Mouse (Mus musculus): ENCODE data around the gene Ube2f. TPM values are rescaled to one million over a fixed set of nuclear protein-coding genes. Genes with fewer than 3 reads are reported as not detected.
A peak's percentile ranks its signal among the peaks of the same experiment; 100 is the strongest.

The Ube2f gene
- total RNA-seq (2021) = 10 to 100 TPM; 44.5 to 48.4 TPM

DNA sequence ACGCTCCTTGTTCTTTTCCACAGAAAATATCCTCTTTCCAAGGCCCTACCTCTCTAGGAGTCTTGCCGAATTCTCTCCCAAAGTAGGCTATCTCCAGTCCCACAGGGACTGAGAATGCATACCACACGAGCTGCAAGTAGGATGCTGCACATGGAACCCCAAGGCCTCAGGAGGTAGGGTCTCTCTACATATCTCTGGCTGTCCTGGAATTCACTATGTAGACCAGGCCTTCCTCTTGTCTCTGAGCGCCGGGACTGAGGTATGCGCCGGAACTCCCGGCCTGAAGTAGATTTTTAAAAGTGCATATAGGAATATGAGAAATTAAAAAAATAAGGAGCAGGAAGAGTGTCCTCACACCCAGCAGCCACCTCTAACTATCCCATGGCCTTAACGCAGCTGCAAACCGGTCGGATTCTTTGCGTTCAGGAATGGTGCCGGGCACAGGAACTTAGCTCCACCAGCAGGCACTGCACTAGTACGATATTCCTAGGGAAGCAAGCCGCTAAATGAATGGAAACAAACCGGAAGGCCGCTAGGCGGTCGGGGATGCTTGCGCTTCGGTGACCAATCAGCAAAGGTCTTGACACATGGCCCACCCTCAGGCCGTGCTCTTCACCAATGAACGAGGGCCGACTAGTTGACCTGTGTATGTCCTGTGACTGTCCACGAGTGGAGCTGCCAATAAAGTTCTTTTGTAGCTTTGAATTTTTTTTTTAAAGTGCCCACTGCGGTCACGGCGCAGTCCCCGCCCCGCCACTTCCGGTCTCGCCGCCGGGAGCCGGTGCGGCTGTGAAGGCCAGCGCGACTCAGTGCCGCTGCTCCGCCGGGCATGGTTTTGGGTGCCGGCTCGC lies at the start of gene Ube2f:
Gene Ube2f (plus strand): TSS at position 741 of the 851 bp plus-strand sequence.
- peak; percentile 95 for DNase-seq
- intact Hi-C loops (cut with DNase I) = loop anchor here (10.0 kb wide), 1 partner anchor 275 kb away; no protein-coding TSS in a partner anchor

GRCm38 (mm10) chr1:91201122-91201521 lies 49.0 kb upstream of the Ube2f start:
- intact Hi-C loops (cut with DNase I) = no loop called here
- DNase-seq = no peak

GRCm38 (mm10) chr1:91204221-91204765 lies 45.8 kb upstream of the Ube2f start:
- intact Hi-C loops (cut with DNase I) = no loop called here
- DNase-seq = no peak

DNA sequence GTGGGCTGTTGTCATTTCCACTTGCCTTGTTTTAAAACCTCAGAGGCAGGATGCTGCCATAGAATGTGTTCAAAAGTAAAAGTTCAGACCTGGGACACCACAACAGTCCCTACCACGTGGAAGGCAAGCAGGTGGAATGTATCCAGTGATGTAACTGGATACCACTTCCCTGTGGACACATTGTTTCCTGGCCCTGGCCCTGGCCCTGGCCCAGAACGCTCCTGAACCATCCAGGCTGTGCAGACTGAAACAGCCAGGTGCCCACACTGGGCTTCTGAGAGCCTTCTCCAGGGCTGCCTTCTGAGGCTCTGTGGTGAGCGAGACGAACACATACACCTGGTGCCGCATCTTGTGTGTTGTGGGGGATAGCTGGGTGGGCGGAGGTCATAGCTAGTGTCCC lies 44.5 kb upstream of the Ube2f start:
- intact Hi-C loops (cut with DNase I) = no loop called here
- no peak for DNase-seq

DNA sequence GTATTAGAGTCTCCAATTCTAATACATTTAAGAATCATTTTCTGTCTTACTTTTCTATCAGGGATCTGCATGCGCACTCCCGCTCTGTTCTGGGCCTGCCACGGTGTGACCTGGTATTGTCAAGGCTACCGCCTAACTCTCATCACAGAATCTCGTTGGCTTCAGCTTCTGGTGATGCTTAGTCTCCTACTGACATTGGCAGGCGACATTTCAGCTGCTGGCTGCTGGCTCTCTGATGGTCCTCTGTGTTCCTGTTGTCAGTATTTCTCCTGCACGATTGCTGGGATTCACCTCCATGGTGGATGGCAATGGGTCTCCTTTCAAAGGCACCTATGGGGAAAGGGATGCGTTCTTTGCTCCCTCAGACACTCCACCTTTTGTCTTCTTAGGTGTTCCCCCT lies 43.8 kb upstream of the Ube2f start:
- peak; percentile 15 for DNase-seq

DNA sequence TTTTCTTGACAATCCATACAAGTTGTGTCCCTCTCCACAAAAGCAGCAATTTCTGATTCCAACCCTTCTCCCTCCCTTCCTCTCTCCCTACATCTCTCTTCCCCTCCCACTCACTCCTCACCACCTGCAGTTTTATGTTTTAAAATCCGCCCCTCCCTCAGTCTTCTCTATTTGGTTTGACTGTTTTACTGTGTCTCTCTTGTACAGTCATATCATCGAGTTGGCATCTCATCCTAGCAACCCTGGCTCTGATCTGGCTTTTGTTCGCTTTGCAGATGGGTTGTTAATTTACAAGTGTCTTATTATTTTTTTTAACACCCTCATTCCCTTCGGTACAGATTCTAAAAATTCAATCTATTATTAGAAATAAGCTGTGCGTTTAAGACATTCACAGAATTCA lies 43.2 kb upstream of the Ube2f start:
- DNase-seq = no peak
- intact Hi-C loops (cut with DNase I) = no loop called here

More for the DNA sequence above, 43.8 kb upstream of the Ube2f start:
- intact Hi-C loops (cut with DNase I) = no loop called here

- no peak for DNase-seq
- intact Hi-C loops (cut with DNase I) = no loop called here
These were observed 42.6 kb upstream of the Ube2f start for GRCm38 (mm10) chr1:91207334-91208074.

GRCm38 (mm10) chr1:91209343-91209742 lies 40.8 kb upstream of the Ube2f start:
- intact Hi-C loops (cut with DNase I) = no loop called here
- DNase-seq = peak; percentile 75

- intact Hi-C loops (cut with DNase I) = no loop called here
- DNase-seq = peak; percentile 80
These were observed 40.3 kb upstream of the Ube2f start for GRCm38 (mm10) chr1:91209785-91210184.

GRCm38 (mm10) chr1:91211099-91211498 lies 39.0 kb upstream of the Ube2f start:
- intact Hi-C loops (cut with DNase I) = no loop called here
- peak; percentile 68 for DNase-seq

DNA sequence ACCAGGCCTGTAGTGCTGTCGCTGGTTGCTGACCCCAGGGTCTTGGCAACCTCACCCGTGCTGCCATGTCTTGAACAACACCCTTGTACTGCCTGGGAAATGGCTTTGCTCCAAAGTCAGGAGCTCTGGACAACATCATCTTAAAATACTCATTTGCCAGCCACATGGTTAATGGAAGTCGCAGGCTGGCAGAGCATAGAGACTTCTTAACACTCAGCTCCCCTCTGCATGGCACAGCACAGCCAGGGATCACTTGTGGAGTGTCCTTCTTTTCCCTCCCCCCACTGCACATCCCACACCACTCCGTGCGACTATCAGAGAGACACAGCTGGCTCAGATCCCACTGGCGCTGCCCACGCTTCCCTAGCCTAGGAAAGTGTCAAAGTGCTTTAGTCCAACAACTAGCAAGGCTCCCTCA lies 38.5 kb upstream of the Ube2f start:
- intact Hi-C loops (cut with DNase I) = no loop called here
- peak; percentile 64 for DNase-seq

DNA sequence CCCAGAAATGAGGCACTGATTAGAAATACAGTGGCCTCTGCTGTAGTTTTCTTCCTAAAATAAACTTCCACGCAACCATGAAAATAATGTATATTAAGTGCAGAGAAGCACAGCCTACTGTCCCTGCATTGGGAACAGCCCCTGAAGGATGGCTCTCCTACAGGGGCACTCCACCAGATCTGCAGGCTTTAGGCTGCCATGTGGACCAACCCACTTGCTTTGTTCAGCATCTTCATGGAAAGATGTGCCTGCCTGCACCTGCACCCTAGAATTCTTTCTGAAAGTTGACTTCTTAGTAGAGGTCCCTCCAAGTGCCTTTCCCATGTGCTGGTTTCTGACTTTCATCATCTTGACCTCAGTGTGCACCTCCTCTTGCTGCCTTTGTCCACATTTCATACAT lies 34.8 kb upstream of the Ube2f start:
- DNase-seq = no peak
- intact Hi-C loops (cut with DNase I) = no loop called here

DNA sequence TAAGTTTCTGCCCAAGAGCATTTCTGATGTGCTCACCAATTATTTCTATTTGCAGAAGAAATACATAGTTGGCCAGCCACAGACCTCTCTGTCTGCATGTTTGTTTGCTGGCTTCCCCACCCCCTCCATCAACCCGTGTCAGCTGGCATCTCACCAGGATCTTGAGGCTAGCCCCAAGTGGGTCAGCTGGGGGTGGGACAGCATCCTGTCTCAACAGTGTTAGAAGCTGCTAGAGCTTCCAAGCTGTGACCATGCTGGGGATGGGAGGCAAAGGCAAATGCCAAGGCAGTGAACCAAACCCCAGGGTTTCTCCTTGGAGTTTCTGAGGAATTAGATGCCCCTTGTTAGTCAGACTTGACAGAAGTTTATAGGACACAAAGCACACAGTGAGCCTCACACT lies 34.1 kb upstream of the Ube2f start:
- peak; percentile 63 for DNase-seq
- intact Hi-C loops (cut with DNase I) = no loop called here

DNA sequence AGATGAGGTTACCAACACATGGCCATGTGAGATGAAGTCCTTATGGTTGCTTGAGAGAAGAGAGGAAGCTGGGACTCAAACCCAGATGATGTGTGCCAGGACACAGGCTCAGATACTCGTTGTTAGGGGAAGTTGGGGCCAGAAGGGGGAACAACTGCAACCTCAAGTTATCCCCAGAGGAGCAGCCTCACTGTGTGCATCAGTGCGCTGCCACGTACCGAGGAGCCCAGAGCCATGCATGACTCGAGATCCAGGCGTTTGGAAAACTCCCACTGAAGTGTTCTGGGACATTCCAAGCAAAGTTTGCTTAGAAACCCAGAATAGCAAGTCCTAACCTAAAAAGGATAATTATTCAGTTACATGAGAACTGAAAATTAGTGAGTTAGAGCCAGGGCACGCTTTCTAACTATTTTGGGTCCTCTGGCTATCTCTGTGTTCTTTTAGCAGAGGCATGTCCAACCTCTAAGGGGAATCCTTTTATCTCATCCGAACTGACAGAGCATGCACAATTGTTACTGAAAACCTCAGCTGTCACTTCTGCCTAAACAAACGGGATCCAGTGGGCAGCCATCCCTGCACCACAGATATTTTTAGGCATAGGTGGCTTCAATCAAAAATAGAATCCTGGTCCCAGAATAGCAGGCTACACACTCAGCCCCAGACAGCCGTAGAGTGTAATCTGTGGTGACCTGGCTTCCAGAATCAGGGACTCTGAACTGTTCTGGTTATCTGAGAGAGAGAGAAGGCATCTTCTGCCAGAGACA lies 33.4 kb upstream of the Ube2f start:
- no peak for DNase-seq
- intact Hi-C loops (cut with DNase I) = no loop called here

DNA sequence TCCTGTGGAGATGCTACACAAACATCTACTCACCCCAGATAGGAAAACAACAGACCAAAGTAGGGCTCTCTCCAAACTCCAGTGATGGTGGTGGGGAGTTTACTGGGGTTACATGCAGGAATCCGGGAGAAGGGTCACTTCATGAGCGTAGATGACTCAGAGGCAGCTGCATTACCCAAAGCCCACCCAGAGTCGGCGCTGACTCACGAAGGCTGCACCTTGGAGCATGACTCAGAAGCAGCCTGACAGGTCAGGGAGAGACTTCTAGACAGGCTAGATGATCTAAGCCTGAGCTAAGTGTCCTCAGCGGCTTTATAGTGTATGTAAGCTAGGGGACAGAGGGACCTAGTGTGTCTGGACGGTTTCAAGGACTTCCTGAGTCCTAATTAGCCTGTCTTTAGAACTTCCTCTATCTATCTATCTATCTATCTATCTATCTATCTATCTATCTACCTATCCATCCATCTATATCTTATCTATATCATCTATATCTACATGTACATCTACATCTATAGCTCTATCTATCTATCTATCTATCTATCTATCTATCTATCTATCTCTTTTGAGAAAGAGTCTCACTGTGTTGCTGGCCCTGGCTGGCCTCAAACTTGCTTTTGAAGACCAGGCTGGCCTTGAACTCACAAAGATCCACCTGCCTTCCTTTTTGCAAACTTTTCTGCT lies 30.3 kb upstream of the Ube2f start:
- no peak for DNase-seq
- intact Hi-C loops (cut with DNase I) = no loop called here

- intact Hi-C loops (cut with DNase I) = no loop called here
- no peak for DNase-seq
These were observed 29.8 kb upstream of the Ube2f start for GRCm38 (mm10) chr1:91220322-91220672.

GRCm38 (mm10) chr1:91226562-91226961 lies 23.5 kb upstream of the Ube2f start:
- DNase-seq = no peak
- intact Hi-C loops (cut with DNase I) = no loop called here

DNA sequence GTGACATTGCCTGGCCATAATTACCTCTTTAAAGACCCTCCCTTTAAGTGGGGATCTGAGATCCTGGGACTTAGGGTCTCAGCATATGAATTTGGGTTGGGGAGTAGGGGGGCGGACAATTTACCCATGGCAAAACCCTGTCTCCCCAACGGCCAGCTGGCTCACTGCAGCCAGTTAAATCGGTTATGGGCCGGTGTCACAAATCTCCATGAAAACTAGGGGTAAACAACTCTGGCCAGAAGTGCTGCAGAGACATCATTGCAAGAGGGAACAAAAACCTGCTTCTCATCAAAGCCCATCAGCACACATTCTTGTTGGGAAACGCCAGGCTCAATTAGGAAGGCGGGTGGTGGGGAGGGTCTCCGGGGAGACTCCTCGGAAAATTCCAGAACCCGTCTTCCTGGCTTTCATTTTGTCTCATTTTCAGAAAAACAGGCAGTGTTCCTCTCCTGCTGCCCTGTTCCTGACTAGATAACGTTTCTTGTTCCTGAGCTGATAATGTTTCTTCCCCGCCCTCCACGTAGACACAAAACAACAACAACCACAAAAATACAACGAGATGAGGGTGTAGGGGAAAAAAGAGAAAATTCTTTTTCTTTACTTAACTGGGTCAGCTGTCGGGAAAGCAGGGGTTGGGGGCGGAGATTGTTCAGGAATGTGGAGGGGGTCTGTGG lies 22.6 kb upstream of the Ube2f start:
- no peak for DNase-seq
- intact Hi-C loops (cut with DNase I) = no loop called here

DNA sequence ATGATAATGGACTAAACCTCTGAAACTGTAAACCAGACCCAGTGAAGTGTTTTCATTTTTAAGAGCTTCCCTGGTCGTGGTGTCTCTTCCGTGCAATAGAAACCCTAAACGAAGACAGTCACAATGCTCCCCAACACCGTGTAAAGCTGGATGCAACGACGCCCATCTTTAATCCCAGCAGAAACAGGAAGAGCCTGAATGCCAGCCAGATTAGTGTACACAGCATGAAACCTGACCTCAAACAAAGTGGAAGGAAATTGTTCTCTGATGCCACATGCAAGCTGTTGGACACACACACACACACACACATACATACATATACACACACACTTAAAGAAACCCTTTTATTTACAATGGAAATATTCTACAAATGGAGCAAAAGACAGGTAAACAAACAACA lies 19.0 kb upstream of the Ube2f start:
- no peak for DNase-seq
- intact Hi-C loops (cut with DNase I) = no loop called here

GRCm38 (mm10) chr1:91231896-91232295 lies 18.2 kb upstream of the Ube2f start:
- DNase-seq = no peak
- intact Hi-C loops (cut with DNase I) = no loop called here
